Mouse (Mus musculus): ENCODE measurements around the gene Lrrn3.

The Lrrn3 gene

DNA sequence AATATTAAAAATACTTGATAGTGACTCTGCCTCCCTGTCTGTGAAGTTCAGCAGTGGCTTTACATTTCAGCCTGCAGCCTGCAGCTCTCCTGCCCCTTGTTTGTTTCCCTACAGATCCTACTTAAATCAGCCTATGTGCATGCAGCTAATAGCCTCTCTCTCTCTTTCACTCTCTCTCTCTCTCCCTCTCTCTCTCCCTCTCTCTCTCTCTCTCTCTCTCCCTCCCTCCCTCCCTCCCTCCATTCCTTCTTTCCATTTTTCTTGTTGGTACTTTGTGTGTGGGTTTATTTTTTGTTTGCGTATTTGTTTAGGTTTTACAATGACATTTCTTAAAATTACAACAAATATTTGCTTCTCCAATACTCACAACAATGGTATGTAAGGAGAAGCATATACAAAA lies at the start of gene Lrrn3:
Lrrn3 (minus strand) TSS at position 101 of the 400 bp plus-strand sequence.
- no peak for DNase-seq (ENCODE audit: low spot score in 2 of 2)

DNA sequence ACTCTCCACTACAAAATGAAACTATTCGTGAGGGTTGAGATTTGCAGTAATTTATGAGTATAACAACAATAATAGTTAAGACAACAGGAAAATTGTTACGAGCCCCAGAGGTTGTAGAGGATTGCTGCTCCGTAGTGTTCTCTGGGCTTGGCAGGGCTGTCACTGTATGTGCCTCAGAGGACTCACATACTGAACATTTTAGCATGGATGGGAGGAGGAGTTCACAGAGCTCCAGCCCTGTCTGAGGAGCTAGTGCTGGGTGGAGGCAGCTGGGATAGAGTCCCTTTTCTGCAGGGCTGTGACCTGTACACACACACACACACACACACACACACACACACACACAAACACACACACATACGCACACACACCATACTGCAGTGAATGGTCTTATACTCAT lies 42.2 kb upstream of the Lrrn3 start:
- no peak for DNase-seq (ENCODE audit: low spot score in 2 of 2)

DNA sequence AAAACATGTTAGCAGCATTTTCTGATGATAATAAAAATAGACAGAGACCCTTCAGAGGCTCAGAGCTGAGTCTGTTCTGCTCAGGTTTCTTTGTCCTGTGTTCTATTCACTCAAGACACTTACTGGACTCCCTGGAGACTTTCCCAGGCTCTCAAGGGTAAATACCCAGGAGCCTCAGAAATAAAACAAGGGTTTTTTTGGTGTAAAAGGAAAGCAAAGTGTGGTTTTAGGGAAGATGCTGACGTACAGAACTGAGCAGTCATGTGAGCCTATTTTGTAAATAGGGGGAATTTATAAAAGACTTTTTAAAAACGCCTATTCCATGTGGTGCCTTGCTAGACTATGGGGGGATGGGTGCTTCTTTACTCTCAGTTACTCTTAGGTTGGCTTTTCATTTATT lies 40.5 kb upstream of the Lrrn3 start:
- no peak for DNase-seq (ENCODE audit: low spot score in 2 of 2)

DNA sequence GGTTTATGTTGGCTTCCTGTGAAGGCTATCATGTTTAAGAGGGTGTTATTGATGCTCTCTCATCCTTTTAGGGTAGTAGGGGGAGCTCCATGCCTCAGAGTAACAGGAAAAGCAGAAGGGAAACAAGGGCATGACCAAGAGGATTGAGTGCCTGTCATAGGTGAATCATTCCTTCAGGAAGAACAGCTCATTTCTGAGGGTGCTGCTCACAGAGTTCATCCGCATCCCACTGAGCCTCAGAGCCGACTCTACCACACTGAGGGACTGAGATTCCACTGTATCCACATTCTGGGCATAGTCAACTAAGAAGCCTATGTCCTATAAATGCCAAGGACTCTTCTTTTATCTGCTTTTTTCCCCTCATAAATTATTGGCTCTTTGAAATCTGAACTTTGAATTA lies 35.4 kb upstream of the Lrrn3 start:
- no peak for DNase-seq (ENCODE audit: low spot score in 2 of 2)

DNA sequence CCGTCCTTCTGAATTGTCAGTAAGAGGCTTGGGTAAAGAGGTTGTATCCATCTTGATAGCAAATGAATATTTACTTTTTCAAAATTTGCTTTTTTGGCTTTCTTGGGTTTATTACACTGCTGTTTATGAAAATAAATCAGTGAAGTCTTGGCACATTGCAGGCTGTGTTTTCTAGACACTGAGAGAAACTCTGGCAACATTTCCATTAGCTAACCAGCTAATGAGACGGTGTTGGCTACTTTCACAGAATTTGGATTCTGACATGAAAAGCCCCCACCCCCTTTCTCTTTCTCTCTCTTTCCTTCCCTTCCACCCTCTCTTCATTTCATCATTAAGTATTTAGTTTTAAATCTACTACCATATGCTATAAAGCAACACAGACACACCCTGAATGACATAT lies 34.1 kb upstream of the Lrrn3 start:
- DNase-seq (ENCODE audit: low spot score in 2 of 2): no peak

DNA sequence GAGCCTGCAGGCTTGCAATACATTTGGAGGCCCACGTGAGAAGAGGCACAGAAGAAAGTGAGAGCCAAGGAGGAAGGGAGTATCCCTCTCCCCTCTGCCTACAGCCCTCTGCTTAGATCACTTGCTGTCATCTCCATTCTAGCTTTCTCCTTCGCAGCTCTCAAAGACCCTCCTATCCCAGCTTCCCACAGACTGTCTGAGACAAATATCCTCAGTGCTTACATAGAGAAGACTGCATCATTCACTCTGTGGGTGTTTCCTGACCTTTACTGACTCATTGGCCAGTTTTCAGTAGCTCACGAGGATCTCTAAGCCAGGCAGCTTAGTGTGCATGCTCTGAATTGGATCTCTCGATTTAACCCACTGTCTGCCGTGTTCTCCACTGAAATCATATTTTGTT lies 32.7 kb upstream of the Lrrn3 start:
- no peak for DNase-seq (ENCODE audit: low spot score in 2 of 2)

DNA sequence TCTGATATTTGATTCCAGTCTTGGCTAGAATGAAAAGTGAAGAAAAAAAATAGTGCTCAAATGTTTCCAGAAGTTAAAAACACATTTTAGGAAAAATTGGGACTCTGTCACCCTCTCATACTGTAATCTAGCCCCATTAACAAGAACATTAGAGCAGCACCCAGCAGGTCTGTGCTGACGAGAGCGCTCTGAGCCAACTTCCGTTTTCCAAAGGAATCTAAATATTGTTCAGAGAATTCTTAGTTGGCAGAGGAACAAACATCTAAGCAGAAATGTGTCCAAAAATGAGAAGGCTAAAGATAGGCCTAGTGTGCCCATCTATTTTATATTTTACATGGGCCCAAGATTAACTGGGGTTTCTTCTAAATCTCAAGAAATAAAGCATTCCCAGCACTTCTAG lies 24.4 kb upstream of the Lrrn3 start:
- no peak for DNase-seq (ENCODE audit: low spot score in 2 of 2)

DNA sequence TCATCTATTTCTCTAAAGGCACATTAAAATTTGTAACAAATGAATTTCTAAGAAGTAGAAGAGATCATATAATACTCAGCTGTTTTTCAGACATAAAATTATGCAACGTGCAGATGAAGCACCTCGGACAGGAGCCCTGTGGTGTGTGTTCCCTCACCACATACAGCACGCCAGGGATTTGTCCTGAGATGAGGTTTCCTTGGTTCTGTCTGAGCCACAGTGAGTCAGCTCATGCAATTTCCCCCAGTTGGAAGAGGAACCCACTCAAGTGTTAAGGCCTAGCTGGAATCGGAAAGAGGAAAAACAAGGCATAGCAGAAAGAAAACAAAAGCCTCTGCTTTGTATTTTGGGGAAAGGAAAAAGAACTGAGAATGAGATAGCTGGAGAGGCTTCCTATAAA lies 22.4 kb upstream of the Lrrn3 start:
- no peak for DNase-seq (ENCODE audit: low spot score in 2 of 2)

DNA sequence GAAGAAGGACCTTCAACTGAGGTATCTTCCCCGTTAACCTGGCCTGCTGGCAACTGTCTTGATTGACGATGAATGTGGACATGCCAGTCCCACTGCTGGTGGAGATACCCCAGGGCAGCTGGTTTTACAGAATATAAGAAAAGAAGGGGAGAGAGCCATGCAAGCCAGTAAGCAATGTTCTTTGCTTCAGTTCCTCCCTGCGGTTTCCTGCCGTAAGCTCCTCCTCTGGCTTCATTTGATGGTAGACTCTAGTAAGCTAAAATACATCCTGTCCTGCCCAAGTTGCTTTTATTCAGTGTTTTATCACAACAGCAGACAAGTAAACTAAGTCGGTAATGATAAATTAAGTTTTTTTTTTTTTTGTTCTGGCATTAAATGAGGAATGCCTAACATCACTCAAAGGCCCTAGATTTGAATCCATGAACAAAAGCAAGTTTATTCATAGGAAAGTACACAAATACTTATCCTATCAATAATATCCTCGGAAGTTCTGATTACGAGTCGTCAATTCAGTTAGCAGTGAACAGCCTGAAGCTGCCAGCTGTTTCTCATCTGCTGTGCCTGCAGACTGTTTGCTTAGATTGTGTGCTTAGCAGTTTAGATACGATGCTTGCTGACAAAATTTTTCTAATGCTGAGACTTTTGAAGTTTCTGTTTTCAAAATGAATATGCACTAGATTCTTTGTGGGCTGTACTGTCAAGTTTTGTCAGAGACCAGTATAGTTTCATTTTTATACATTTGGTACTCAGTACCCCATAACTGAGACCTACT lies 14.0 kb upstream of the Lrrn3 start:
- DNase-seq (ENCODE audit: low spot score in 2 of 2): peak; percentile 42 to 53

DNA sequence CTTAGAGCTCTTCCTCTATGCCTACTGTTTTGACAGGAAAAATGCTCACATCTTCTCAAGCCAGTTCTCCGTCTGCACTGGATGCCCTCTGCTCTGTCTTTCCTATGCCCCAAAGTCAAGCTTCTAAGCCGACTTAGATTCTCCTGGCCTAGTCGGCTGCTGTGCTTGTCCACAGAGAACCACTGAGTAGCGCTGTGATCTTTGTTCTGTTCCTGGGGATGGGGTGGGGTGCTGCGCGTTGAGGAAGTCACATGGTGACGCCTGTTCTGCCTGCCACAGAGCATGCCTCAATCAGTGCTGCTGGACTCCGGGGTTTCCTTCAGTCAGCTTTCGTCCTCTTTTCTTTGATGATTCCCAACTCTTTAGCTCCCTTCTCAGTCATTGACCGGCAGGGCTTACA lies 8.4 kb upstream of the Lrrn3 start:
- DNase-seq (ENCODE audit: low spot score in 2 of 2): peak; percentile 25 to 36

DNA sequence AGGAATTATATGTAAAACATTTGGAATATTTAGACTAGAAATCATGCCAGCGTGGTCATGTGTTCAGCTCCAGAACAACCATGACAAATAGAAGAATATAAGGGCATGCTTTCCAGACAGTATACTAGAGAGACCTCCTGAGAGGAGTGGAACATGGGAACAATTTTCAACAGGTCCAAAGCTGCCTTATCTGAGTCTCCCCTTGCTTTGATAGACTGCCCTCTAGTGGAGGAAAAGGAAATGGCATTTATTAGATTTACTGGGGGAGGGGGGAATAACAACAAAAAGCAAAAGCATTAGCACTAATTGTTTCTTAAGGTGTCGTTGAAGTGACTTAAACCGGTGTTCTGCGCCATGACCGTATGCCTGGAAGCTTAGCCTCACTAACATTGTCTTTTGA lies 774 bp upstream of the Lrrn3 start:
- DNase-seq (ENCODE audit: low spot score in 2 of 2): peak in 1 of 2 experiments; percentile 20

DNA sequence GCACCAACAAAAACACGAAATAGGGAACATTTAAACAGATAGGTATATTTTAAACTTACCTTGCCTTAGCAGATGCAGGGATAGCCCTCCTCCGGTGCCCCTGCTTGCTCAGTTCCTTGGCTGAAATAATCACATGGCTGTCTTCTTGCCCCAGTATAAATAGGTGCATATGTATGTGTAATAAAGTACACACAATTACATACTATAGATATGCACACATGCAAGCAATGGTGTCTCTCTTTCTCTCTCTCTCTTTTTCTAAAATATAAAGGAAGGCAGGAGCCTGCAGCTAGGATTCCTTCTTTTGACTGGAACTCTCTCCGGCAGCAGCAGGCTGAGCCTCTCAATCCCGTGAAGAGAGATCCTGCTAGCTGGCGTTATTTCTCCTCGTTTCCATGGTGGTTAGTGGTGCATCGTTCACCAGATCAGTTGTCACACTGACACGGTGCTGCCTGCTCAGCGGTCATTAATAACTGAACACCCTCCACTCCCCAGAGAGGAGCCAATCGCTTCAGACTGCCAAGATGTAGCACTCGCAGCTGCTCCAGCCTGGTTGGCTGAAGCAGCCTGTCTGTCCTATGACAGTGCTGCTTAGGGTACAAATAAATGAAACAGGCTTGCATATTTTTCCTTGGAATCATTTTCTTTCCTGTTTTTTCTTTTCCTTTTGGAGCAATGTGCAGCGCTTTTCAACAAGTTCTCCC lies 567 bp downstream of the Lrrn3 start:
- DNase-seq (ENCODE audit: low spot score in 2 of 2): peak in 1 of 2 experiments; percentile 9

DNA sequence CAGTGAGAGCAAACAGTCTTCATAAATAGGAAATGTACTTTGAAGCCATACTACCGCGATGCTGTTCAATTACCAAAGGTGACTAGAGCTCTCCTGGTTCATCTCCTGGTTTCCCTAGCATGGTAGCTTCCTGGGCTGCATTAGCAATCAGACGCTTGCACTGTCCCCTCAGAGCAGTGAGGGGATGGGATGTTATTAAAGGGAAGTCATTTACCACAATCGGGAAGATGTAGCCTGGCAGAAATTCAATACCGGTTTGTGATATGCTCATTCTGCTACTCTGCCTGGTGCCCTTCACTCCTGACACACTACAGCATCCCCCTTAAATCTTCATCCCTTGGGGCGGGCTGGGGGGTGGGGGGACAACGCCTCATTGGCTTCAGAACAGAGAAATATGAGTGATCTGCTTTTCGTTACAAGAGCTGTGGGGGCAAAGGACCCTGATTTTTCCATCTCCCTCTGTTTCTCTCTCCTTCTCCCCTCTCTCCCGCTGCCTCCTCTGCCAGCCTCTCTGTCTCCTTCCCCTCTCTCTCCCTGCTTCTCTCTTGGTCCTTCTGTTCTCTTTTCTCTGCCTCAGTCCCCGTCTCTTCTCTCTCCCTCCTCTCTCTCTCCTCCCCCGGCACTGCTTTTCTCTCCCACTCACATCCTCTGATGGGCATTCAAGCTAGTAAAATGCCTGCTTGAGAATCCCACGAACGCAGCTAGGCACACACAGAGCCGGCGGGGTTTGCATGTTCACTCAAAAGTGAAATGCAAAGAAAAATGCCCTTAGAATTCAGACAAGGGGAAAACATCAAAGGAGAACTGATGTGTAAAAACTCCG lies 1.3 kb downstream of the Lrrn3 start:
- DNase-seq (ENCODE audit: low spot score in 2 of 2): no peak

DNA sequence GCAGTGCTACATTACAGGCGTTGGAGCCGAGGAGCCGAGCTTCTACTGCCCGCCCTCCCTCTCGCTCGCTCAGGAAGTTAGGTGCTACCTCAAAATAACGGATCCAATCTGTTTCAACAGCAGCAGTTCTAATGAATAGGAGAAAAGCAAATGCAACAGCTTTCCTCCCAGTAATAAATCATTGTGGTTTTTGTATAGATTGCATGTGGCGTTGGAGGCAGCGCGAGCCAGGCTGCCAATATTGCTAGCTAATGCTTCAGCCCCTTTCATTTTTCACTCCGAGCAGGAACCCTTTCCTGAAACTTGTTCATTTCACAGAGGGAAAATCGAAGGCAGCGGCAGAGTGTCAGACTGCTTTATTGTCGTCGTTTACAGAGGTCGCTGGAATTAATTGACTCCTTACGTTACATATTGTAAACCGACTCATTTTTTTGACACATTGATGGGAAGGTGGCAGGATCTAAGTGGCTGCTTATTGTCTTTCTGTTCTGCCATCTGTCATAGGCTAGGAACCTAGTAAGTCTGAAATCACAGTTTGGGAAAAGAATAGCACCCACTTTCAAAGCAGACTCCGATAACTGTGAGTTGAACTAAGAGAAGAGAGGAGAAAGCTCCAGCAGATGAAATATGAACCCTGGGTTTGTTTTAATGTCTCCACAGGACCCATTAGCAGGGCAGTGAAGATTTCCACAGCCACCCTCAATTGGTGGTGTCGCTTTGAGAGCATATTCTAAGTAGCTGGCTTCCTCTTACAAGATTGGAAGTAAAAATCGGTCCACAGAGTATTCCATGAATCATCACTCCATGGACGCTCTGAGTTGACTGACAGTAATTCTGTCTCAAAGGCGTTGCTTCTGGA lies 2.4 kb downstream of the Lrrn3 start:
- DNase-seq (ENCODE audit: low spot score in 2 of 2): no peak

DNA sequence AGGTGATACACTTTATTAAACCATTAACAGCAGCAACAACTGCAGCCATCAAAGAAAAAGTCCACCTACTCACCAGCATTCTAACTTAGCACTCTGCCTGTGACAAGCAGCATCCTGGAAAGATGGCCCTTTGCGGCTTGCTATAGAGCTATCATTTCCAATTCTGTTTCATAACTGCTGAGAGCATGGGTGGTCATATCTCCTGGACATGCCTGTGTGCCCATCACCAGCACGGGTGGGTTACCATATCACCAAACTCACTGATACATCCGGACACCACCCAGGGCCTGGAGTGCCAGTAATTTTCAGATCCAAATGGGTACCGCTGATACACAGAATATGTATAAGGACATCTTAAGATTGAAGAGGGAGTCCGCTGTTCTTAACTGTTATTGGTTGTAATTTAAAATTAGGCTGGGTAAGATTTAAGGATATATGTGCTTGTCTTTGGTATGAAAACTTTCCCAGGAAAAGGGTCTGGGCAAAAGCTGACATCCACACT lies 3.1 kb downstream of the Lrrn3 start:
- DNase-seq (ENCODE audit: low spot score in 2 of 2): no peak

DNA sequence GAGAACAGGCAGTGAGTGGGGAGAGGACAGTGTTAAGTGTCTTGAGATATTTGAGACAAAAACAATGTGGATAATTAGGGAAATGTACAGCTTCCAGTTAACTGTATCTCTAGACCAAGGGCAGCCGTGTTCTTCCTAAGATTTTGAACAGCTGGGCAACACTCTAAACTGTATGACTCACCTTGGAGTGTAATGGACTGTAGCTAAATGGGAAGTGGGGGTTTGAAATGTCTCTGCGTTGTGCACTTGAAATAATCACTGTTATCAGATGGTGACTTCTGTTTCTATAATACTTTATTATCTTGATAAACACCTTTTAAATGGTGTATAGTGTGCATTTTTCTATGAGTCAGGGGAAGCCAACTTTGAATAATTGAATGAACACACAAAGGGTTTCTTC lies 4.7 kb downstream of the Lrrn3 start:
- DNase-seq (ENCODE audit: low spot score in 2 of 2): no peak

DNA sequence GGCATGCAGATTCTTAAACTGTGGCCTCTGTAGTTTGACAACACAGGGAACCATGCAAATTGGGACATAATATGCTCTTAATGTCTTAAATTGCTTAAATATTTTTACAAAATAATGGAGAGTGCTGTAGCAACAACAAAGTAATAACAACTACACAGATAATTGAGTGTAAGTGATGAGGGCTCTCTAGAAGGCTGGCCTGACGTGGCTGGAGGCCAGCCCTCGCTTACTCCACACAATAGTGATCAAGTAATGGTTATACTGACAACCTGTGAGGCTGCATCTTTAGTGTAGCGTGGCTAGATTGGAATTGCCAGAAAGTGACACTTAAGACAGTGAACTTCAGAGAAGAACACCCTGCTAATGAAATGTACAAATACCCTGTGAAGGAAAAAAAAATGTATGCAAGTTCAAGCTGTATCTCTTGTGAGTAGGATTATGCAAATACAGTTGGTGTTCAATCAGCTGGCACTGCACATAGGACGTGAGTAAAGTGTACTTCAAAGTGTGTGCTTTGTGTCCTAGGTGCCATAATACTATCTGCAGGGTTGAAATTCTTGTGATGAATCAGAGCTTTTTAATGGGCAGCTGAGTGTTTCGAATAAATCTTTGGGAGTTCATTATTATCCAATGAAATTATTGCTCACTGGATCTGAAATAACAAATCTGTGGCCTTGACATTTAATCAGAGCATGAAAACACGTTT lies 17.0 kb downstream of the Lrrn3 start:
- no peak for DNase-seq (ENCODE audit: low spot score in 2 of 2)

DNA sequence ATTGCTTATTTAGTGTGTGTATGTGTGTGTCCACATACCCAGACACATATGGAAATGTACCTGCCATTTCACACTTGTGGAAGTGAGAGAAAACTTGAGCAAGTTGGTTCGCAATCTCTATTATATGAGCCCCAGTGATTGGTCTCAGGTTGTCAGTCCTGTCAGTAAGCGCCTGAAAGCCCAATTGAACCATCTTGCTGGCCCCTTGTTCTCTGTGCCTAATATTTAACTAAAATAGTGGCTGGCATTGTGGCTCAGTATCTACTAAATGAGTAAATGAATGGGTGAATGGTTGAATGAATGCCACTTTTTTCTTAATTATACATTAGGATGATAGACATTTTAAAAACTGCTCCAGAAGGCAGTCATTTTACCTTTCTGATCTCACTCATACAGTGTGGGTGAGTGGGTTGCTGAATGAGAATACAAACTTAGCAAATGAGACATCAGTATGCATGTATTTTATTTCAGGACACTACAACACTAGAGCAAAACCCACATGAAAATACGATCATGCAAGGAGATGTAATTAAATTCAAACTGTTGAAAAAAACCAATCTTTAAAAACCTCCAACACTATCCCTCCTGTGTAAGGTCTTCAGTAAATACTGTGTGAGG lies 17.7 kb downstream of the Lrrn3 start:
- no peak for DNase-seq (ENCODE audit: low spot score in 2 of 2)

DNA sequence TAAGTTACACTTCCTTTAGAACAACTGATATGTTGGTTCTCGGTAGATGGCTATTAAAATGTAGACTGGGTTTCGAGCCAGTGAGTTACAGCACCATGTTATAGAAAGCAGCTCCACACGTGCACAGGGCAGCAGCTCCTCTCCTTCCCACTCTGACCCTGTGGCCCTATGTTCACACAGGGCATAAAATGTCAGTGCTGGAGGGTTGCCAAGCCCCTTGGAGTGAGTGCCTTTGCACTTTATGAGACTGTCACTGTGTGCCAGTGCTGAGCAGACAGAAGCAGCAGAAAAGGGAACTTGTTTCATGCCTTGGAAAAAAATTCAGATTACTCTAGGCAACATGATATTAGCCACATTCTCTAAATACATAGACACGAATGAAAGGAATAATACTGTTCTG lies 47.8 kb downstream of the Lrrn3 start:
- no peak for DNase-seq (ENCODE audit: low spot score in 2 of 2)

Data from spleen, postnatal 36 days (tissue).